Mouse (Mus musculus) regulatory T cell (primary cell): ENCODE data around the gene Mpp1.
"Not testable (repeated sequence)": the region's sequence is repeated elsewhere in the genome, so short reads cannot be mapped to it uniquely, and the experiment has no call there.

ENCODE experiments used
- in situ Hi-C: fragments of 300-600 bp; cut with MboI, MseI; formaldehyde crosslinking; loops from one replicate; pipeline ENCODE4 v1.15.1; 2025; ENCODE audit warnings: high pct_unique_total_duplicates

Gene Mpp1

GRCm38 (mm10) chrX:75130467-75131160, at the start of gene Mpp1:
Gene Mpp1, minus strand, starts transcription at chrX:75131016.
- in situ Hi-C loops, result no loop called here

DNA sequence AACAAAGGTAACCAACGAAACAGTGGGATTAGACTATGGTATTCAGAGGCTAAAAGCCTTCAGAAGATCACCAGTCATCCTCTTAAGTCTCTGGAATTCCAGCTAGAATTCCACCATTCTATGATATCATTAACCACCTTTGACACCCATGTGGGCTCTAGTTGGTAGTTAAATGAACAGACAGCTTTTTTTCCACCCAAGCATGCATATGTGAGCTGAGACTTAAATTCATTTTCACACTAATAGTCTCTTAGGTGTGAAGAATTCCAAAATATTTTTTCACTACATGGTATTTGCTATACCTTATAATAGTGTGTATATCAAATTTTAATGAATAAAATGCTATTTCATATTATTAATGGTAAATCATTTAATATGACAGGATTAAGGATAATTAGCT, 32.9 kb upstream of the Mpp1 start, which contains the start of gene Smim9:
Gene Smim9 (minus strand): TSS at position 101 of the 400 bp plus-strand sequence.
- in situ Hi-C loops, result no loop called here

GRCm38 (mm10) chrX:75155576-75156243, 24.9 kb upstream of the Mpp1 start:
- in situ Hi-C loops, result no loop called here

GRCm38 (mm10) chrX:75152249-75152648, 21.4 kb upstream of the Mpp1 start:
- in situ Hi-C loops, result no loop called here

GRCm38 (mm10) chrX:75150304-75150703, 19.5 kb upstream of the Mpp1 start:
- in situ Hi-C loops, result no loop called here

GRCm38 (mm10) chrX:75148414-75148813, 17.6 kb upstream of the Mpp1 start:
- in situ Hi-C loops, result no loop called here

GRCm38 (mm10) chrX:75143124-75143555, 12.3 kb upstream of the Mpp1 start:
- in situ Hi-C loops, result not testable (repeated sequence)

DNA sequence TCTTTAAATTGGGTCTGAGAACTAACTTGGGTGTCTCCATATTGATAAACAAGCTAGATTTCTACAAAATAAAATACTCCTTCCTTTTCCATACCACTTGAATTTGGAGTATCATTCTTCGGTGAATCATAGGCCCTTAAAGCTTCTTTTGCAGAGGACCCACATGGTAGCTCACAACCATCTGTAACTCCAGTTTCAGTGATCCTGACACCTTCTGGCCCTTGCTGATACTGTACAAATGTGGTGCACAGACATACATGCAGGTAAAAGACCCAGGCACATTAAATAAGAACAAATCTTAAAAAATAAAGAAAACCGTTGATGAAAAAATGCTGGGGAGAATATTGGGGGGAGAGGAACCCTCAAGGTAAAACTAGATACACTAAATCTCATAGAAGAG, 7.4 kb upstream of the Mpp1 start:
- in situ Hi-C loops, result no loop called here

GRCm38 (mm10) chrX:75137729-75138128, 6.9 kb upstream of the Mpp1 start:
- in situ Hi-C loops, result no loop called here

DNA sequence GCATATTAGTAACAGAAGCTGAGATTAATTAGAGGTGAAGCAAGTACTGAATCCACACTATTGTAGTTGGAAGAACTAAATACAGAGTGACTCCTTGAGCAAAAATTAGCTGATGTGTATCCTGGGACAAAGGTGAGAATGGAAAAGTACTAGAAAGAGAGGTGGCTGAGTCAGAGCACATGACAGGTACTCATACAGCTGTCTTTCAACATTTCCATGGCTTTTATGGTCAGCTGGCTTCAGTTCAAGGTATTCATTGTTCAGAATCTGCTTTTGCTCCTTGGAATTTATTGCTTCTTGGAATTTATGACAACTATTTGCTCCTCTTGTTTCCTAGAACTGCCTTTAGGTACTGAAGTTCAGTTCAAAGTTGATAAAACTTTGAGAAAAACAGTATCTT, 6.1 kb upstream of the Mpp1 start:
- in situ Hi-C loops, result no loop called here

GRCm38 (mm10) chrX:75129474-75129873, 1.3 kb downstream of the Mpp1 start:
- in situ Hi-C loops, result no loop called here

DNA sequence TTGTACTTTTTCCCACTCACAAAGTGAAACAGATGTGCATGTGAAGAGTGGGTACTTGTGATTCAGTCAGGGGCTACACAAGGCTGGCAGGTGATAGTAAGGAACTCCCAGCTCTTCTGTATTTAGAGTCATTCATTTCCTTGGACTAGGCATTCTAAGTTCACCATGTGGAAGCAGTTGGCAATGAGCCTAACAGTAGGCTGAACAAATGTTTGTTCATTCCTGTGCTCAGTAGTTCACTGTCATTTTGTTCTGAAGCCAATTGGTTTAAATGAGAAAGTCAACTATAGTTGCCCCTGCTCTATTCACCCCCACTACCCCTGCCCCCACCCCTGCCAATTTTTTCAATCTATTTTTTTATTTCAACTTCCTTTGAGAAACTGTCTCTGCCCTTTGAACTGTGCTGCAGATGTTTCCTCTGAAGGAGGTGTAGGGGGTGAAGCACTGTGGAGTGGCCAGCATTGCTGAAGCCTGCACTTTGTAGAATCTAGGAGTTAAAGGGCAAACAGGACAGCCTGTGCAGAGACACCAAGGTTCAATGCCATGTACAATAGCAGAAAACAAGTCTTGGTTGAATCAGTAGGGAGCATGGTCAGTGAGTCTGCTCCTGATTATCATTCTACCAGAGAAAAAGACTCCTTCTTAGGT, 2.4 kb downstream of the Mpp1 start:
- in situ Hi-C loops, result no loop called here

GRCm38 (mm10) chrX:75126893-75127292, 3.9 kb downstream of the Mpp1 start:
- in situ Hi-C loops, result no loop called here

- in situ Hi-C loops, result no loop called here
These were observed 5.2 kb downstream of the Mpp1 start for GRCm38 (mm10) chrX:75125606-75126005.

DNA sequence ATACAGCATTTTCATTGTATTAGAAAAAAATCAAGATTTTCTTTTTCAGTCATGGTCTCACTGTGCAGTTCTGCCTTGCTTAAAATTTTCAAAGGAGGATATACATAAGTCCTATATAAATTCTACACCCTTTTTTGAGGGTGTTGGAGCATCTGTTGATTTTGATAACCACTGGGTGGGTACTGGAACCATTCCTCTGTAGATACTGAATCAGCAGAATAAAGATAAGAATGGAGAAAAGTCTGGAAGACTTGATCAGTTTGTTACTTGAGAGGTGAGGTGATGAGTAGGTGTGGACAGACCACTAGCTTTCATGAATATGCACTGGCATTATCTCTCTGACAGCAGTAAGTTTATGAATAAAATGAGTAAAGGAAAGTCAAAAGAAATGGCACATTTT, 15.3 kb downstream of the Mpp1 start:
- in situ Hi-C loops, result loop anchor here (25.0 kb wide), 1 partner anchor 422 kb away; no protein-coding TSS in a partner anchor

- in situ Hi-C loops, result loop anchor here (5.0 to 25.0 kb wide), 2 partner anchors 330 to 435 kb away; no protein-coding TSS in a partner anchor
These were observed 28.5 kb downstream of the Mpp1 start for GRCm38 (mm10) chrX:75102293-75102692.

- in situ Hi-C loops, result no loop called here
These were observed 32.0 kb downstream of the Mpp1 start for GRCm38 (mm10) chrX:75098799-75099198.

DNA sequence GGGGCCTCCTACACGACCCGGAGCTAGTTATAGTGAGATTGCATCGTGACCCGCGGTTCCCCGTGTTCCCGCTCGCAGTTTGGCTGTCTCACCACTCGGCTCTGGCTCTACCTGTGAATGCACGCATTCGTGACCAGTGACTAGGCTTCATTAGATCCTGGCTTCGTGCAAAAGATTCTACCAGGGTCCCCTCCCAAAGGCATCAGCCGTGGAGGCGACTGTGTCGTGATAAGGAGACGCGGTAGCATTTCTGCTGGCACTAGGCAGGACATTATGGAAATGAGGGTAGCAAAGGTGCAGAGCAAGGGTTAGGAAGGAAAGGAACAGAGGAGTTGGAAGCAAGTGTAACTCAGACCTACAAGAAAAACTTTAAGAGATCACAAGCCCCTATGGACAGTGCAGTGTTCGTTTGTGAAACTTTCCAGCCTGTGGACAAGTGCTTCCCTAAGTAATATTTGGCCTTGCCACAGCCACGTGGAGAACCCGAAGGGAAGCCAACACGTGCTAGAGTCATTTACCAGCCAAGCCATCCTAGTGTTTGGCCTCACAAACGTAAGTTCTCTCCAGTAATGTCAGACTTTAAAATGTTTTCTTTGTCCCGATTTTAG, 34.5 kb downstream of the Mpp1 start:
- in situ Hi-C loops, result no loop called here

DNA sequence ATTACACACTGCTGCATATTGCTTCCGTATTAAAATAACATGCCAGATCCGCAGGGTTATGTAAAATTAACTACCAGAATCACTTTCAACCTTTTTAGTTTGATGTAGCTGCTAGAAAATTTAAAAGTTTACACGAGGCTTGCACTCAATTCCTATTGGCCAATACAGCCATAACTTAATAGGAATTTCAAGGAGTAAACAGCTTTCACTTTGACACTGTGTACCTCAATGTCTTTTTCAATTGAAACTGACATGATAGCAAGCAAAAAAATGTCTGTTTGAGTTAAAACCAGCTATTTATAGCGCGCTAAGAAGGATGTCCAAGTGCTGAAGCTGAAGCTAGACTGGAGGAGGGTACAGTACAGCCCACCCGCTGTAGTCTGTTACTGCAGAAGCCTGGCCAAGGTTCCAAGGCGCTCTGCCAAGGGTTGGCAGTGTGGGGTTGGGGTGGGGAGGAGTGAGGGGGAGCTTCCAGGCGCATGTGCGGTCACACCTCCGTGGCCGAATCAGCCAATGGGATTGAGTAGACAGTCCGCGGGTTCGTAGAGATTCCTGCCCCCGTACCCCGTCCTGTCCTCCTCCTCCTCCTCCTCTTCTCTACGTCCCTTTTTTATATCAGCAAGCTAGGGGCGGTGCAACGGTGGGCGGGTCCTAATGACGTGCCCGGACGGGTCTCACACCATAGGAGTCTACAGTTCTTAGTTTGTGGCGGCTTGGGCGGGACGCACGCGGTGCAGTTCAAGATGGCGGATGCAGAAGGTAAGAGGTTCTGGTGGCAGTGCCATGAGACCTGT, 35.2 kb downstream of the Mpp1 start, which contains the start of gene Dkc1:
Gene Dkc1 (plus strand): TSS at position 486 of the 794 bp plus-strand sequence.
- in situ Hi-C loops, result no loop called here

GRCm38 (mm10) chrX:75085654-75086053, 45.2 kb downstream of the Mpp1 start:
- in situ Hi-C loops, result no loop called here
